Mouse (Mus musculus): ENCODE results near the gene Nmur1.
A peak's percentile ranks its signal among the peaks of the same experiment; 100 is the strongest.

Nmur1 gene

GRCm38 (mm10) chr1:86406313-86406712 is 19.7 kb downstream of the Nmur1 start:
- no peak for DNase-seq

- DNase-seq: peak; percentile 44
Observed at GRCm38 (mm10) chr1:86404834-86405233, 21.2 kb downstream of the Nmur1 start.

- no peak for DNase-seq
Observed at GRCm38 (mm10) chr1:86400096-86400754, 25.8 kb downstream of the Nmur1 start.

- no peak for DNase-seq
Observed at GRCm38 (mm10) chr1:86399322-86399721, 26.7 kb downstream of the Nmur1 start.

GRCm38 (mm10) chr1:86398222-86398621 is 27.8 kb downstream of the Nmur1 start:
- DNase-seq: peak; percentile 51

GRCm38 (mm10) chr1:86397621-86398020 is 28.4 kb downstream of the Nmur1 start:
- DNase-seq: peak; percentile 36

- DNase-seq: no peak
Observed at GRCm38 (mm10) chr1:86395897-86396296, 30.1 kb downstream of the Nmur1 start.

GRCm38 (mm10) chr1:86394246-86394645 is 31.8 kb downstream of the Nmur1 start:
- DNase-seq: no peak

- no peak for DNase-seq
Observed at GRCm38 (mm10) chr1:86393219-86393618, 32.8 kb downstream of the Nmur1 start.

- DNase-seq: no peak
Observed at GRCm38 (mm10) chr1:86391425-86391824, 34.6 kb downstream of the Nmur1 start.

- DNase-seq: peak; percentile 85
Observed at GRCm38 (mm10) chr1:86389230-86389629, 36.8 kb downstream of the Nmur1 start.

- peak; percentile 62 for DNase-seq
Observed at GRCm38 (mm10) chr1:86381027-86381426, 45.0 kb downstream of the Nmur1 start.

GRCm38 (mm10) chr1:86379161-86379569 is 46.9 kb downstream of the Nmur1 start:
- no peak for DNase-seq

- DNase-seq: no peak
Observed at GRCm38 (mm10) chr1:86378662-86379061, 47.4 kb downstream of the Nmur1 start.

- no peak for DNase-seq
Observed at GRCm38 (mm10) chr1:86376354-86376753, 49.7 kb downstream of the Nmur1 start.

- DNase-seq: peak; percentile 70
Observed at GRCm38 (mm10) chr1:86371997-86372396, 54.0 kb downstream of the Nmur1 start.

GRCm38 (mm10) chr1:86368086-86368485 is 57.9 kb downstream of the Nmur1 start:
- DNase-seq: no peak

GRCm38 (mm10) chr1:86363671-86364070 is 62.4 kb downstream of the Nmur1 start:
- DNase-seq: no peak

GRCm38 (mm10) chr1:86361852-86362615 is 64.0 kb downstream of the Nmur1 start:
- no peak for DNase-seq

GRCm38 (mm10) chr1:86360441-86360840 is 65.6 kb downstream of the Nmur1 start:
- no peak for DNase-seq

GRCm38 (mm10) chr1:86359798-86360179 is 66.2 kb downstream of the Nmur1 start:
- no peak for DNase-seq

GRCm38 (mm10) chr1:86358906-86359797 is 66.9 kb downstream of the Nmur1 start, which contains the start of gene Ncl:
Gene Ncl (minus strand): TSS chr1:86359400.
- peak; percentile 98 for DNase-seq

GRCm38 (mm10) chr1:86358229-86358905 is 67.7 kb downstream of the Nmur1 start:
- no peak for DNase-seq

Measured in lung, postnatal 14 days (tissue).